Mouse (Mus musculus): ENCODE data around the gene Snrnp25.

The Snrnp25 gene

DNA sequence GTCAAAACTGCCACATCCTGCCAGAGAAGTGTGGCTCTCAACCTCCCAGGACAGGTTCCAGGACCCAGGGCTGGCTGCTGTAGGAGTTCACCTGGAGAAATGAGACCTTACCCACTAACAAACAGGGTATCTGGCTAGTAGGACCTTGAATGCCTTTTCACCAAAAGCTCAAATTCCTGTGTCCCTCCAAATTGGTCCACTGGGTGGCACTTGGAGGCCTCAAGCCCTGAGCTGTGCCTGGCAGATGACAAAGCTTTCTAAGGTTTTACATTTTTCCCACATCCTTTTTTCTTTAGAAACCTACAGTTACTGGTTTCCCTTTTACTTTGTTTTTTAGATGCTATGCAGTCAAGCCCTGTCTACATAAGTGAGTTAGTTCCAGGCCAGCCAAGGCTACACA is 41.9 kb downstream of the Snrnp25 start:
- no peak for DNase-seq

DNA sequence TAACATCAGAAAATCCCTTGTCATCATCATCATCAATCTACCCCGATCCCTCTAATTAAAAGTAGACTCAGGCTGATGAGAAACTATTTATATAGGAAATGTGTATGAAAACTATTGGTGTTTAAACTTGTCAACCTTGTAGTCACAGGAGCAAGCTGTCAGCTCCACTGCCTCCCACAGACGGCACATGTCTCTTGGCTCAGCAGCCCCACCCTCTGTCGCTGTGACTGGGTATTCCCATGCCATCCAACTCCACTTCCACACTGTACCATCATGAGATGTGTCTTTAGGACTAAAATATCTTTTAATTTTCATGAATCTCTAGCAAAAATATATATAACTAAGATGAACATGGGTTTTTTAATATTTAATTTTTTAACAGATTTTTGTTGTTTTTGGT is 43.1 kb downstream of the Snrnp25 start:
- no peak for DNase-seq

- DNase-seq = no peak
Measured at GRCm38 (mm10) chr11:32250880-32251763, 45.9 kb downstream of the Snrnp25 start.

- DNase-seq = peak; percentile 52
Measured at GRCm38 (mm10) chr11:32253121-32253520, 47.9 kb downstream of the Snrnp25 start.

DNA sequence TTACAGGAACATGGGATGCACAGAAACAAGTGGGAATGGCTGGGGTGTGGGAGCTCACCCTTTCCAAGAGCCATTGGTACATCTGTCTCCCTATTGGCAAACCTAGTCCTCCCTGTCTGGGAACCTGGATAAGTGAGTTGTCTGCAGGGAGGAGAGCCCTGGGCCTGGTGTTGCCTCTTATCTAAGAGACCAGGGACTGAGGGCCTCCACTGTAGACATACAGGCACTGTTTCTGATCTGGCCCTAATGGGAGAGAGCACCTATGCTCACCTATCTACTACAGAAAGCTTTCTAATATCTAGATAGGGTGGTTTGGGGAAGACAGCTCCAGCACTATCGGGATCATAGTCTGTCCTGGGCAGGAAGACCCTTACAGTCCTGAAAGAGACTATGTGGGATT is 50.9 kb downstream of the Snrnp25 start:
- no peak for DNase-seq

DNA sequence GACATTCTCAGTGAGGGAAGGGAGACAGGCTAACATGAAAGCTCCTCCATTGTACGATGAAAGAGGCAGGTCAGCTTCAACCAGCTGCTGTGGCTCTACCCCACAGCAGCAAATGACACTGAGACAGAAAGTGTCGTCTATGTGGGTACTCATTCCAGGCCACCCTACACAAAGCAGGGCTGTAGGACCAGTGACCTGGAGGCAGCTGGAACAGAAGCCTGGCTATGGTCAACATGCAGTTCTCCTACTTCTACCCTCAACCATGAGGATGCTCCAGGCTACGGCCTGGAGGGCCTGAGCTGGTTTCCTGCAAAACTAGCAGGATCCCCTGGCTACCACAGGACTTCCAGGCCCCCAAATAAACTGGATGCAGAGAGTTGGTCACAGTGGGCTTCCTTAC is 51.4 kb downstream of the Snrnp25 start:
- DNase-seq = no peak
